Mouse (Mus musculus): ENCODE measurements around the gene Prcp. TPM values are rescaled to one million over a fixed set of nuclear protein-coding genes. Genes with fewer than 3 reads are reported as not detected.
"Not testable (repeated sequence)": the region's sequence is repeated elsewhere in the genome, so short reads cannot be mapped to it uniquely, and the experiment has no call there.

Gene Prcp
- polyA plus RNA-seq, 1 experiment from 2014 or later, result 24.0 TPM

DNA sequence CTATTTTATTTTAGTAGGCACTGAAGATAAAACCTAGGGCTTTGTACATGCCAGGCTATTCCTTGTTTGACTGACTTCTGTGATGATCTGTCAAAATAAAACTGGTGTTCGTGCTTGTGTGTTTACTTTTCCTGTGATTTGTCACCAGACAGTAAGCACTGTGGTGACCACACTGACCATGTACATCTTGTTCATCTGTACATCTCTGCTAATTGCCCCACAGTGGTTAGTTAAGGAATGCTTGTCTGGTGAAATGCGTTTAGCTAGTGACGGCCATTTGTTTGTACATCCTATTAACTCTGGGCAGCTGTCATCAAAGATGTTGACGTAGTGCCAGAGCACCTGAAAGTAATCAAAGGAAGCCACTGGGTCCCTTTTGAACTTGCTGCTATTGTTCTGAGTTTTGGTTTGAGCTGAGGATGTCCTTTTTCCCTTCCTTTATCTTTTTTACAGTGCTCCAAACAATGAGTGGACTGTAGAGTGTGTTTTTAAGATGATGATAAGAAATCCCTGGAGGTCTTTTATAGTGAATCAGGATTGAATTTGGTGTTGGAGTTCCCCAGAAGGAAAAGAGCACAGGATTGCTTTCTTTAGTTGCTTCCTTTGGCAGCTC, 16.5 kb downstream of the Prcp start:
- Histone ChIP-seq H3K9me3 (ENCODE audit: control insufficient read depth, low read length) (no peaks in the 10 kb centered on the region), H3K27ac (replicated peaks in 1 of 2; ENCODE audit: control insufficient read depth in 1 of 2, insufficient read depth in 1 of 2, low read depth in 2 of 2, low read length in 2 of 2) (0 out of 4 replicates have a peak overlapping the region, but pooled peaks of 1 of the 2 experiments have one; percentile 28), H3K4me3 (ENCODE audit: control insufficient read depth in 1 of 2, insufficient read depth in 1 of 2, low read depth in 1 of 2, low read length in 2 of 2) (no peak overlapping the region), H3K36me3 (ENCODE audit: control insufficient read depth, insufficient read depth, low read length) (no peaks in the 10 kb centered on the region), H3K9ac (ENCODE audit: low read length) (no peak overlapping the region), H3K4me2 (ENCODE audit: low read length) (no peak overlapping the region), H3K27me3 (ENCODE audit: control insufficient read depth, insufficient read depth, low read length) (no peaks in the 10 kb centered on the region), H3K4me1 (ENCODE audit: control insufficient read depth in 2 of 2, insufficient read depth in 2 of 2, low read length in 2 of 2) (peaks cover 4 to 6% of the 10 kb centered on the region in 2 experiments; a peak in 2 of 4 replicates)
- 37% methylated on average over 4 of the region's 4 CpGs for WGBS
- ATAC-seq (ENCODE audit: insufficient number of reproducible peaks, insufficient read depth, low FRiP score, low read depth), result no peak

DNA sequence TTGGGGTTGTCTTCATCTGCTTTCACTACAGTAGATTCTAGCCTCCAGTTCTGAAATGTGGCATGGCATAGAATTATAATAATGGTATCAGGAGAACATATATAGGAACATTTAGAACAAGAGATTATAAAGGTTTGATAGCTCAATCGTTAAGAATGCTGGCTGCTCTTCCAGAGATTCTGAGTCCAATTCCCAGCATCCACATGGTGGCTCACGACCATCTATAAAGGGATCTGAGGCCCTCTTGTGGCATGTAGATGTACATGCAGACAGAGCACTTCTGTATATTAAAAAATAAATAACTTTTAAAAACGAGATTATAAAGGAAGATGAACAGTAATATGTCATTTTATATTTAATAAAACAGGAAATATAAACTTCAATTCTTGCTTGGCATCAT, 19.2 kb downstream of the Prcp start:
- no peak overlapping the region for H3K4me2 ChIP-seq (ENCODE audit: low read length)
- no peaks in the 10 kb centered on the region for H3K27me3 ChIP-seq (ENCODE audit: control insufficient read depth, insufficient read depth, low read length)
- H3K4me1 ChIP-seq (ENCODE audit: control insufficient read depth in 2 of 2, insufficient read depth in 2 of 2, low read length in 2 of 2), result no peaks in the 10 kb centered on the region
- 43% methylated on average over 3 of the region's 3 CpGs for WGBS
- H3K36me3 ChIP-seq (ENCODE audit: control insufficient read depth, insufficient read depth, low read length), result no peaks in the 10 kb centered on the region
- no peak overlapping the region for H3K9ac ChIP-seq (ENCODE audit: low read length)
- no peak for ATAC-seq (ENCODE audit: insufficient number of reproducible peaks, insufficient read depth, low FRiP score, low read depth)
- H3K27ac ChIP-seq (replicated peaks in 1 of 2; ENCODE audit: control insufficient read depth in 1 of 2, insufficient read depth in 1 of 2, low read depth in 2 of 2, low read length in 2 of 2), result no peak overlapping the region
- H3K4me3 ChIP-seq (ENCODE audit: control insufficient read depth in 1 of 2, insufficient read depth in 1 of 2, low read depth in 1 of 2, low read length in 2 of 2), result no peak overlapping the region
- no peaks in the 10 kb centered on the region for H3K9me3 ChIP-seq (ENCODE audit: control insufficient read depth, low read length)

DNA sequence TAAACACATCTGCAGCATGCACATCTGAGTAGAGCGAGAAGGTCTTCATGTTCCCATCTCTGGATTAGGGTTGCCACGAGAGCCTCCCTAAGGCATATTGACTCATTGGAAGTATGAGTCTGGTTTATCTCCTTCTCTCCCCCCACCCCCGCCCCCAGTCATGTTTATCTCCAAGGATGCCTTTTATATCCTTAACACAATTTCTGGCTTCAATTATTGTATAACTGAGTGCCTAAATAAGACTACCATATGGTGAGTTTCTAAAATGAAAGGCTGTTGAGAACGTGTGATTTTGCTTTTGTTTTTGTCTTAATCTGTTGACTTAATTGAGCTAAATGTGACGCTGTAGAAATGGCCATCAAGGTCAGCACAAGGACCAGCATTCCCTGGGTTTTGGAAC, 21.8 kb downstream of the Prcp start:
- Histone ChIP-seq H3K27me3 (ENCODE audit: control insufficient read depth, insufficient read depth, low read length) (no peaks in the 10 kb centered on the region), H3K4me3 (ENCODE audit: control insufficient read depth in 1 of 2, insufficient read depth in 1 of 2, low read depth in 1 of 2, low read length in 2 of 2) (no peak overlapping the region), H3K9me3 (ENCODE audit: control insufficient read depth, low read length) (no peaks in the 10 kb centered on the region), H3K36me3 (ENCODE audit: control insufficient read depth, insufficient read depth, low read length) (no peaks in the 10 kb centered on the region), H3K4me1 (ENCODE audit: control insufficient read depth in 2 of 2, insufficient read depth in 2 of 2, low read length in 2 of 2) (no peaks in the 10 kb centered on the region), H3K4me2 (ENCODE audit: low read length) (no peak overlapping the region), H3K9ac (ENCODE audit: low read length) (no peak overlapping the region), H3K27ac (replicated peaks in 1 of 2; ENCODE audit: control insufficient read depth in 1 of 2, insufficient read depth in 1 of 2, low read depth in 2 of 2, low read length in 2 of 2) (no peak overlapping the region)
- ATAC-seq (ENCODE audit: insufficient number of reproducible peaks, insufficient read depth, low FRiP score, low read depth), result no peak
- WGBS, result 65% methylated on average over 5 of the region's 5 CpGs

DNA sequence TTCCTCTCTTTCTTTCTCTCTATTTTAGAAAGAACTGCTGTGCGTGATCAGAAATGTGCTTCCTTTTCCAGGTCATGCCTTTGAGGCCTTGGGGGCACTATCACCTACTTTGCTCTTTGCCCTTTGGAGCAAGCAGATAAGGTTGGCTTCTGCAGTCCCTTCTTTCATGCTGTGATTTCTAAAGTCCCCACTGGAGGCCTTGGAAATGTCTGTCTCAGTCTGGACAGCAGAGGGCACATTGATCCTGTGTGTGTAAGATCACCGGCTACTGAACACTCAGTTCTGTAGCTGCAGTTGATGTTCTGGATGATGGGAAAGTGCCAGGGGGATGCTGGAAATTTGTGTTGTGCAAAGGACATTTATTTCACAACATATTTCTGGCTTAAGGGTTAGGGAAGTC, 22.8 kb downstream of the Prcp start:
- Histone ChIP-seq H3K4me3 (ENCODE audit: control insufficient read depth in 1 of 2, insufficient read depth in 1 of 2, low read depth in 1 of 2, low read length in 2 of 2) (no peak overlapping the region), H3K27me3 (ENCODE audit: control insufficient read depth, insufficient read depth, low read length) (no peaks in the 10 kb centered on the region), H3K36me3 (ENCODE audit: control insufficient read depth, insufficient read depth, low read length) (no peaks in the 10 kb centered on the region), H3K4me2 (ENCODE audit: low read length) (no peak overlapping the region), H3K9me3 (ENCODE audit: control insufficient read depth, low read length) (no peaks in the 10 kb centered on the region), H3K27ac (replicated peaks in 1 of 2; ENCODE audit: control insufficient read depth in 1 of 2, insufficient read depth in 1 of 2, low read depth in 2 of 2, low read length in 2 of 2) (no peak overlapping the region), H3K9ac (ENCODE audit: low read length) (no peak overlapping the region), H3K4me1 (ENCODE audit: control insufficient read depth in 2 of 2, insufficient read depth in 2 of 2, low read length in 2 of 2) (no peaks in the 10 kb centered on the region)
- WGBS, result 23% methylated on average over 2 of the region's 2 CpGs
- no peak for ATAC-seq (ENCODE audit: insufficient number of reproducible peaks, insufficient read depth, low FRiP score, low read depth)

DNA sequence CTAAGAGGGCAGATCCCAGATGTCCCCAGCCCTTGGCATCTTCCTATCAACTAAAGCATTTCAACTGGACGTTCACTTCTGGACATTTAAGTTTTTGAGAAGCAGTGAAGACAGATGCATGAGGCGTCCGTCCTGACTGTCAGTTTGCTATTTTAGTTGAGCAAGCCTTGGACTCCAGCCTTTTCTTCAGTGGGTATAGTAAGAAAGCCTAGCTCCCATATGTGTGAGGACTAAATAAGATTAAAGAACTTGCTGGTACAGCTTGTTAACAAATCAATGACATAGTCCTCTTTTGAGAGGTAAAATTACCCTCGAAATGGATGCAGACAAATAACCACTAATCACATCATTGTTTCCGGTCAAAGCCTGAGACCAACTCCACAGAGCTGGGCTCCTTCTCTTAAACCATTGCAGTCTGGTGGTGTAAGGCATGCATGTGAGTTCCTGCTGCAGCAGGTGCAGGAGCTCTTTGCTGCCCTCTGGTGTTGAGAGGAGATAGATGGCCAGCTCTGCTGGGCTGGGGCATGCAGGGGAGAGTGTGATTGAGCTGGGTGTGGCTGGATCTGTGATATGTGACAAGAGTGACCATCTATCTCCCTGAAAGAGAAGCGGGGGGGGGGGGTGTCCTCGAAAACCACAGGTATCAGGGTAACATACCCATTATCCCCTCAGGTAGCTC, 29.2 kb downstream of the Prcp start:
- no peak overlapping the region for H3K4me3 ChIP-seq (ENCODE audit: control insufficient read depth in 1 of 2, insufficient read depth in 1 of 2, low read depth in 1 of 2, low read length in 2 of 2)
- 37% methylated on average over 7 of the region's 7 CpGs for WGBS
- H3K4me2 ChIP-seq (ENCODE audit: low read length), result no peak overlapping the region
- no peak overlapping the region for H3K9ac ChIP-seq (ENCODE audit: low read length)
- H3K9me3 ChIP-seq (ENCODE audit: control insufficient read depth, low read length), result no peaks in the 10 kb centered on the region
- H3K27ac ChIP-seq (replicated peaks in 1 of 2; ENCODE audit: control insufficient read depth in 1 of 2, insufficient read depth in 1 of 2, low read depth in 2 of 2, low read length in 2 of 2), result no peak overlapping the region
- H3K36me3 ChIP-seq (ENCODE audit: control insufficient read depth, insufficient read depth, low read length), result no peaks in the 10 kb centered on the region
- no peaks in the 10 kb centered on the region for H3K27me3 ChIP-seq (ENCODE audit: control insufficient read depth, insufficient read depth, low read length)
- ATAC-seq (ENCODE audit: insufficient number of reproducible peaks, insufficient read depth, low FRiP score, low read depth), result peak; percentile 77; the same call in 1 of the 2 replicates
- no peaks in the 10 kb centered on the region for H3K4me1 ChIP-seq (ENCODE audit: control insufficient read depth in 2 of 2, insufficient read depth in 2 of 2, low read length in 2 of 2)

DNA sequence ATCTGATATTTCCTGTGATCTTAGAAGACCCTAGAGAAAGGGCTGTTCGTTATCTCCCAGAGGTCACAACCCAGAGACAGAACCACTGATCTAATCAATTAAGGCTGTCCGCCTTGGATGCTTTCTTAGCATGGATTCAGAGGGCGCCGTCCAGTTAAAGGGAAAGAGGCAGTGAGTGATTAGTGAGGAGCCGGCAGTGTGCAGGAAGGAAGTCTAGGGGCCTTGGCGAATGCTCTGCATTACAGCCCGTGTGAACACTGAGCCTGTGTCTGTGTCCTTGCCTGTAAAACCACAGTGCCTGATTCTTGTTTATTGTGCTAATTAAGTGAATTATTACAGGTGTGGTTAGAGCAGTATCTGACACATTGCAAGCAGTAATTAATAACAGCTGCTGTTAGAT, 30.0 kb downstream of the Prcp start:
- not testable (repeated sequence) for ATAC-seq (ENCODE audit: insufficient number of reproducible peaks, insufficient read depth, low FRiP score, low read depth); H3K36me3 ChIP-seq (ENCODE audit: control insufficient read depth, insufficient read depth, low read length); H3K4me2 ChIP-seq (ENCODE audit: low read length); H3K9ac ChIP-seq (ENCODE audit: low read length); H3K4me1 ChIP-seq (ENCODE audit: control insufficient read depth in 2 of 2, insufficient read depth in 2 of 2, low read length in 2 of 2); H3K4me3 ChIP-seq (ENCODE audit: control insufficient read depth in 1 of 2, insufficient read depth in 1 of 2, low read depth in 1 of 2, low read length in 2 of 2); H3K9me3 ChIP-seq (ENCODE audit: control insufficient read depth, low read length); H3K27ac ChIP-seq (replicated peaks in 1 of 2; ENCODE audit: control insufficient read depth in 1 of 2, insufficient read depth in 1 of 2, low read depth in 2 of 2, low read length in 2 of 2); H3K27me3 ChIP-seq (ENCODE audit: control insufficient read depth, insufficient read depth, low read length)
- WGBS, result 62% methylated on average over 7 of the region's 7 CpGs

DNA sequence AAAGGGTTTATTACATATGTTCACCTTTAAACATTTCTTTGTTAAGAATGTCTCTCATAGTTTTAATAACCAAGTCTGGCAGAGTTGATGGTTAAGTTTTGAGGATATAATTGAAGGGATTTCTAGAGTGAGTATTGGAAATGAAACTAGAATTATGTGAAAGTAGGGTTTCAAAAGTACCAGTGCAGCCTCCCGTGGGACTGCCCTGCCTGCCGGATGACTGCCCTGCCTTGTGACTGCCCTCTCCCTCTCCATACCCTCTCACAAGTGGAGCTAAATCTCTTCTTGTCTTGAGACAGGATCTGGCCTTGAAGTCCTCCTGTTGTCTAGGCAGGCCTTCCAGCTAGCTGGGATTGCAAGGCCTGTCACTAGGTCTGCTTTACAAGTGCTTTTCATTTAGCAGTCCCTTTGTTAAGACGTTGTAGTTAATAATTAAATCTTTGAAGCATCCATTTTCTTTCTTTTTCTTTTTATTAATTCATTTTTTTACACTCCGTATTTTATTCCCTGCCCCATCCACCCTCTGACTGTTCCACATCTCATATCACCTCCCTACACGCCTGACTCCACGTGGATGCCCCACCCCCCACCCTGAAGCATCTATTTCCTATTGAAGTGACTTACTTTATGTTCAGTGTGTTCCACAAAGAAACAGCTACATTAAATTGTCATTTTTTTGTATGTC, 46.0 kb downstream of the Prcp start:
- ATAC-seq (ENCODE audit: insufficient number of reproducible peaks, insufficient read depth, low FRiP score, low read depth), result no peak
- no peaks in the 10 kb centered on the region for H3K36me3 ChIP-seq (ENCODE audit: control insufficient read depth, insufficient read depth, low read length)
- WGBS, result 82% methylated on average over 6 of the region's 6 CpGs
- no peak overlapping the region for H3K27ac ChIP-seq (replicated peaks in 1 of 2; ENCODE audit: control insufficient read depth in 1 of 2, insufficient read depth in 1 of 2, low read depth in 2 of 2, low read length in 2 of 2)
- no peak overlapping the region for H3K4me2 ChIP-seq (ENCODE audit: low read length)
- H3K4me1 ChIP-seq (ENCODE audit: control insufficient read depth in 2 of 2, insufficient read depth in 2 of 2, low read length in 2 of 2), result no peaks in the 10 kb centered on the region
- H3K9ac ChIP-seq (ENCODE audit: low read length), result no peak overlapping the region
- H3K9me3 ChIP-seq (ENCODE audit: control insufficient read depth, low read length), result no peaks in the 10 kb centered on the region
- no peak overlapping the region for H3K4me3 ChIP-seq (ENCODE audit: control insufficient read depth in 1 of 2, insufficient read depth in 1 of 2, low read depth in 1 of 2, low read length in 2 of 2)
- no peaks in the 10 kb centered on the region for H3K27me3 ChIP-seq (ENCODE audit: control insufficient read depth, insufficient read depth, low read length)

Measured in heart, embryonic 14.5 days (tissue).